Mouse (Mus musculus) lung, embryonic 15.5 days (tissue): ENCODE data around the gene Sstr2. TPM values are rescaled to one million over a fixed set of nuclear protein-coding genes. Genes with fewer than 3 reads are reported as not detected.
"Not testable (repeated sequence)": the region's sequence is repeated elsewhere in the genome, so short reads cannot be mapped to it uniquely, and the experiment has no call there.

Experiments used
- ATAC-seq: fragments of 200-750 bp; cut with Nextera tagmentation; 2 replicates; pipeline ENCODE4 v1.8.0; 2017; ENCODE audit warnings: moderate number of reproducible peaks, borderline replicate concordance; ENCODE audit not compliant: low FRiP score, low TSS enrichment; ENCODE audit errors: extremely low read depth
- H3K27ac ChIP-seq: fragments of 300-500 bp; sonication (generic); 2 replicates; pipeline ENCODE4 v1.5.1; 2015; ENCODE audit warnings: moderate library complexity, mild to moderate bottlenecking, inconsistent platforms
- H3K27me3 ChIP-seq: fragments of 300-500 bp; sonication (generic); 2 replicates; pipeline ENCODE4 v1.6.1; 2015; ENCODE audit warnings: inconsistent platforms
- H3K36me3 ChIP-seq: fragments of 300-500 bp; sonication (generic); 2 replicates; pipeline ENCODE4 v1.6.1; 2015; ENCODE audit warnings: inconsistent platforms
- H3K4me1 ChIP-seq: fragments of 300-500 bp; sonication (generic); 2 replicates; pipeline ENCODE4 v1.6.1; 2015; ENCODE audit warnings: inconsistent platforms
- H3K4me2 ChIP-seq: fragments of 300-500 bp; sonication (generic); 2 replicates; pipeline ENCODE4 v1.6.1; 2015; ENCODE audit warnings: inconsistent platforms, mild to moderate bottlenecking, moderate library complexity
- H3K4me3 ChIP-seq: fragments of 300-500 bp; sonication (generic); 2 replicates; pipeline ENCODE4 v1.5.1; 2015; ENCODE audit warnings: mild to moderate bottlenecking, inconsistent platforms
- H3K9ac ChIP-seq: fragments of 300-500 bp; sonication (generic); 2 replicates; pipeline ENCODE4 v1.6.1; 2015; ENCODE audit warnings: inconsistent platforms
- H3K9me3 ChIP-seq: fragments of 300-500 bp; sonication (generic); 2 replicates; pipeline ENCODE4 v1.6.1; 2016; ENCODE audit warnings: inconsistent platforms
- WGBS: fragments of 180-500 bp; shearing (Covaris S2); methylation state at CpG from one replicate; pipeline ENCODE4 v1.1.7; 2015; 5-methylcytosine and 5-hydroxymethylcytosine counted together
- polyA plus RNA-seq: library from polyadenylated mRNA; unstranded; fragments of >200 nt; fragmentation: Nextera tagmentation; extraction: Ambion mirVana; gene quantifications from 2 replicates; pipeline ENCODE4 v1.2.1, GENCODE M21; 2015

Sstr2 gene
- polyA plus RNA-seq, 1 experiment from 2014 or later: 3.1 TPM

DNA sequence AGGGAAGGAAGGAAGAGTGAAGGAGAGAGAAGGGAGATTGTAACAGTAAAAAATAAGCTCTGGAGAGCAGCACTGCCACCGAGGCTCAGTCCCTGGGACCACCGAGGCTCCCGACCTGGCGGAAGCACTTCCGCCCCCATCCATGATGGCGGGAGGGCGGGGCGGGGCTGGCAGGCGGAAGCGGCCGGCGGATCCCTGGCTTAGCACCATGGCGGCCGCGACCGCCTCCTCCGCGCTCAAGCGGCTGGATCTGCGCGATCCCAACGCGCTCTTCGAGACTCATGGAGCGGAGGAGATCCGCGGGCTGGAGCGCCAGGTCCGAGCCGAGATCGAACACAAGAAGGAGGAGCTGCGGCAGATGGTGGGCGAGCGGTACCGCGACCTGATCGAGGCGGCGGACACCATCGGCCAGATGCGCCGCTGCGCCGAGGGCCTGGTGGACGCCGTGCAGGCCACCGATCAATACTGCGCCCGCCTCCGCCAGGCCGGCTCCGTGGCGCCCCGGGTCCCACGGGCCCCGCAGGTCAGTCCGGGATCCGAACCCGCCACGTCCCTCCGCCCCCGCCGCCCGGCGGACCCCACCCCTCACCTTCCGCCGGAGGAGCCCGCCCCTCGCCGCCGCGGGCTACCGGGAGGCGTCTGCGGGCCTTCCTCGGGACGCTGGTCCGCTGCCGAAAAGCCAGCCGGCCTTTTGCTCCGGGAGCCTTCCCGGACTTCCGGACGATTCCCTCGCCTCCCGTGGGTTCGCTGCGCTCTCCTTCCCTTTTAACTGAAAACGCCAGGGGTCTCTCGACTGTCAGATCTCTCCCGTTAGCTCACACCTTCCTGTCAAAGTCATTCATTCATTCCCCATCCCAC, 30.4 kb downstream of the Sstr2 start, which contains the start of gene Slc39a11:
TSS of gene Slc39a11 (minus strand) at position 727 of the 858 bp plus-strand sequence.
- ATAC-seq: peak; percentile 80
- Histone ChIP-seq H3K27ac (peak within 1 kb of the TSS; percentile 85), H3K9ac (peak within 1 kb of the TSS; percentile 89), H3K4me2 (peak within 1 kb of the TSS; percentile 59), H3K36me3 (peaks cover 28% of the 10 kb centered on the region), H3K9me3 (no peaks in the 10 kb centered on the region), H3K4me3 (peak within 1 kb of the TSS; percentile 91), H3K27me3 (no peaks in the 10 kb centered on the region), H3K4me1 (peaks cover 25% of the 10 kb centered on the region)
- WGBS: under 1% methylated on average over 47 of the region's 91 CpGs

DNA sequence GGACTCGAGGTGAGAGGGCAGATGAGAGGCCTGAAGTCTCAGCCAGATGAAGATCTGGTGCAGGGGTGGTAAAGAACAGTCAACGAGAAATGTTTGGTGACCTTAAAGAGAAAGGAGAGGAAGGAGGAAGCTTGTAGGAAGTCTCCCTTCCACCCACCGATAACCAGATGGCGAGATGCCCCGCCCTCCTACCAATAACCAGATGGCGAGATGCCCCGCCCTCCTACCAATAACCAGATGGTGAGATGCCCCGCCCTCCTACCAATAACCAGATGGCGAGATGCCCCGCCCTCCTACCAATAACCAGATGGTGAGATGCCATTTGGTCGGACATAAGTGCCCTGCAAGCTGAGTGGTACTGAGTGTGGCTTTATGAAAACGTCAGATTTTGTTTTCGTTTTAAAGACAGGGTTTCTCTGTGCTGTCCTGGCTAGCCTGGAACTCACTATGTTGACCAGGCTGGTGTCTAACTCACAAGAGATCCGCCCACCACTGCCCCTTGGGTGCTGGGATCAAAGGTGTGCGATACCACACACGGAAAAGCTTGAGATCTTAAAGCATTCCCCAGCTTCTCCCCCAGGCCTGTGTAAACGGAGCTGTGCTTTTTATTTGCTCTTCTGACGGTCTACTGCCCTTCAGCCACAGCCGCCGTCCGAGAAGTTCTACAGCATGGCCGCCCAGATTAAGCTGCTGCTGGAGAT, 32.2 kb downstream of the Sstr2 start:
- no peak for ATAC-seq
- Histone ChIP-seq H3K4me3 (no peak overlapping the region), H3K9ac (no peak overlapping the region), H3K9me3 (no peaks in the 10 kb centered on the region), H3K27me3 (no peaks in the 10 kb centered on the region), H3K27ac (peak overlapping the region; percentile 22), H3K36me3 (peaks cover 46% of the 10 kb centered on the region), H3K4me1 (peaks cover 25% of the 10 kb centered on the region), H3K4me2 (no peak overlapping the region)
- WGBS: 54% methylated on average over 22 of the region's 22 CpGs

- no peaks in the 10 kb centered on the region for H3K9me3 ChIP-seq
- peaks cover 25% of the 10 kb centered on the region for H3K4me1 ChIP-seq
- no peak overlapping the region for H3K9ac ChIP-seq
- H3K27ac ChIP-seq: peak overlapping the region; percentile 22; the same call in 1 of the 2 replicates
- H3K4me3 ChIP-seq: no peak overlapping the region
- H3K4me2 ChIP-seq: no peak overlapping the region
- WGBS: 33% methylated on average over 8 of the region's 8 CpGs
- no peak for ATAC-seq
- no peaks in the 10 kb centered on the region for H3K27me3 ChIP-seq
- H3K36me3 ChIP-seq: peaks cover 51% of the 10 kb centered on the region
These were observed 32.7 kb downstream of the Sstr2 start for GRCm38 (mm10) chr11:113651907-113652273.

DNA sequence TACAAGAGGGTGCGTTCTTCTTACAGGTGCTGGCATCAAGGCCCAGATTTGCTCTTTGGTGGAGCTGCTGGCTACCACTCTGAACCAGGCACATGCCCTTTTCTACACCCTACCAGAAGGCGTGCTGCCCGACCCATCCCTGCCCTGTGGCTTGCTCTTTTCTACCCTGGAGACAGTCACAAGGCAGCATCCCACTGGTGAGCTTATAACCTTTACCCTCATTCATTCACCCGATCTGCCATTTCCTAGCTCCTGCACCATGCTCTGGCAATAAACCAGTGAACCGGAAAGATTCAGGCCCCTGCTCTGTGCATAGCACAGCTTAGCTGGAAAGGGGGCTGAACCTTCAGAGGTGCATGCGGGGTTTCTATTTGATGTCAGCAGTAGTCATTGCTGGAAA, 33.4 kb downstream of the Sstr2 start:
- H3K9ac ChIP-seq: no peak overlapping the region
- H3K36me3 ChIP-seq: peaks cover 58% of the 10 kb centered on the region
- WGBS: 88% methylated on average over 6 of the region's 6 CpGs
- H3K27me3 ChIP-seq: no peaks in the 10 kb centered on the region
- H3K27ac ChIP-seq: no peak overlapping the region
- no peak for ATAC-seq
- peaks cover 25% of the 10 kb centered on the region for H3K4me1 ChIP-seq
- no peak overlapping the region for H3K4me3 ChIP-seq
- H3K4me2 ChIP-seq: no peak overlapping the region
- H3K9me3 ChIP-seq: no peaks in the 10 kb centered on the region

DNA sequence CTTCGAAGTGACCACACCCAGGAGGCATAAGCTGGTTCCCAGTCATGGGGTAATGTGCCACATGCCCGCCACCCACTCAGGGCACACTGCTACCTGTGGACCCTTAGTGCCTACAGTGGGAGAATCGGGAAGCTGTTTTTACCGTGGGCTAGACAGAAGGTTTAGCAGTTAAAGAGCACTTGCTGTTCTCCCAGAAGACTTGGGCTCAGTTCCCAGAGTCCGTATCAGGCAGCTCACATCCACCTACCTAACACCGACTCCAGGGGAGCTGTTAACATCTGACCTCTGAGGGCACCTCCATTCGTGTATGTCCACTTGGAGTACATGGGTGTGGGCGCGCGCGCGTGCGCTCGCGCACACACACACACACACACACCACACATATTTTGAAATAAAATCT, 35.0 kb downstream of the Sstr2 start:
- Histone ChIP-seq H3K36me3 (peaks cover 73% of the 10 kb centered on the region), H3K4me3 (no peak overlapping the region), H3K27me3 (no peaks in the 10 kb centered on the region), H3K4me2 (no peak overlapping the region), H3K27ac (no peak overlapping the region), H3K9ac (no peak overlapping the region), H3K9me3 (no peaks in the 10 kb centered on the region), H3K4me1 (peaks cover 16% of the 10 kb centered on the region)
- WGBS: 93% methylated on average over 15 of the region's 15 CpGs
- ATAC-seq: no peak

GRCm38 (mm10) chr11:113654561-113655270, 35.6 kb downstream of the Sstr2 start:
- Histone ChIP-seq H3K27ac (no peak overlapping the region), H3K4me2 (no peak overlapping the region)

GRCm38 (mm10) chr11:113656511-113656932, 37.4 kb downstream of the Sstr2 start:
- H3K4me2 ChIP-seq: no peak overlapping the region
- peaks cover 94% of the 10 kb centered on the region for H3K36me3 ChIP-seq
- H3K4me1 ChIP-seq: 0 out of 2 replicates have a peak, but pooled peaks cover 3% of the 10 kb centered on the region
- H3K9me3 ChIP-seq: no peaks in the 10 kb centered on the region
- H3K27ac ChIP-seq: no peak overlapping the region
- 80% methylated on average over 8 of the region's 8 CpGs for WGBS
- H3K27me3 ChIP-seq: no peaks in the 10 kb centered on the region
- H3K9ac ChIP-seq: no peak overlapping the region
- ATAC-seq: no peak
- no peak overlapping the region for H3K4me3 ChIP-seq

More at GRCm38 (mm10) chr11:113654561-113655270, 35.6 kb downstream of the Sstr2 start:
- Histone ChIP-seq H3K4me3 (no peak overlapping the region), H3K4me1 (peaks cover 16% of the 10 kb centered on the region), H3K27me3 (no peaks in the 10 kb centered on the region), H3K9ac (no peak overlapping the region), H3K9me3 (no peaks in the 10 kb centered on the region), H3K36me3 (peaks cover 79% of the 10 kb centered on the region)
- ATAC-seq: no peak
- WGBS: 73% methylated on average over 18 of the region's 18 CpGs

DNA sequence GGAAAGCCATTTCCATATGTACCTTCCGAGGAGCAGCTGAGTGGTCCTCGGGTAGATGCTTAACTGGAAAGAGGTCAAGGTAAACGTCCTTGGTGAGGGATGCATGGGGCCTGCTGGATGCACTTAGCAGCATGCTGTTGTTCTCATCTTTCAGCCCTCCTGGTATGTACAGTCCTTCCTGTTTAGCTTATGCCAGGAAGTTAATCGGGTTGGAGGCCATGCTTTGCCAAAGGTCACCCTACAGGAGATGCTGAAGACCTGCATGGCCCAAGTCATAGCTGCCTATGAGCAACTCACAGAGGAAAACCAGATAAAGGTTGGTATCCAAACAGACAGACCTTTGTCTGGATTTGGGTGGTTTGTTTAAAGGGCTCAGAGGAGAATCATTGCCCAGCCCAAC, 38.1 kb downstream of the Sstr2 start:
- no peak overlapping the region for H3K9ac ChIP-seq
- H3K4me3 ChIP-seq: no peak overlapping the region
- WGBS: 46% methylated on average over 4 of the region's 4 CpGs

DNA sequence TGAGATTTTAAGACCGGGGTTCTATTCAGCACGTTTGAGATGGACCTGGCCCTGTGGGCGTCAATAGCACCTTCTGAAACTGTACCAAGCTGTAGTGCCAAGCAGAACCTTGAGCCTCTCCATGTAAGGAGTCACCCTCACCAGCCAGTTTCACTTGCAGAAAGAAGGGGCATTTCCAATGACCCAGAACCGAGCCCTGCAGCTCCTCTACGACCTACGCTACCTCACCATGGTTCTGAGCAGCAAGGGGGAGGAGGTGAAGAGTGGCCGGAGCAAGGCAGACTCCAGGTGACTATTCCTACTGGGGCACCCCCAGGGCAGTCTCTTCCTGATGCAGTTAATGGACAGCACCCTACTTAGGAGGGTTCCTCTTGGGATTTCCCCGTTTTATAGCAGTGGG, 39.2 kb downstream of the Sstr2 start:
- Histone ChIP-seq H3K9ac (no peak overlapping the region), H3K27me3 (no peaks in the 10 kb centered on the region), H3K4me1 (no peaks in the 10 kb centered on the region), H3K4me3 (no peak overlapping the region), H3K27ac (no peak overlapping the region), H3K4me2 (no peak overlapping the region), H3K36me3 (peaks cover 91% of the 10 kb centered on the region), H3K9me3 (no peaks in the 10 kb centered on the region)
- ATAC-seq: no peak
- 86% methylated on average over 8 of the region's 8 CpGs for WGBS

More for the DNA sequence above, 38.1 kb downstream of the Sstr2 start:
- no peak overlapping the region for H3K27ac ChIP-seq
- H3K4me2 ChIP-seq: no peak overlapping the region
- no peaks in the 10 kb centered on the region for H3K27me3 ChIP-seq
- H3K4me1 ChIP-seq: no peaks in the 10 kb centered on the region
- peaks cover 96% of the 10 kb centered on the region for H3K36me3 ChIP-seq
- ATAC-seq: no peak
- H3K9me3 ChIP-seq: no peaks in the 10 kb centered on the region

DNA sequence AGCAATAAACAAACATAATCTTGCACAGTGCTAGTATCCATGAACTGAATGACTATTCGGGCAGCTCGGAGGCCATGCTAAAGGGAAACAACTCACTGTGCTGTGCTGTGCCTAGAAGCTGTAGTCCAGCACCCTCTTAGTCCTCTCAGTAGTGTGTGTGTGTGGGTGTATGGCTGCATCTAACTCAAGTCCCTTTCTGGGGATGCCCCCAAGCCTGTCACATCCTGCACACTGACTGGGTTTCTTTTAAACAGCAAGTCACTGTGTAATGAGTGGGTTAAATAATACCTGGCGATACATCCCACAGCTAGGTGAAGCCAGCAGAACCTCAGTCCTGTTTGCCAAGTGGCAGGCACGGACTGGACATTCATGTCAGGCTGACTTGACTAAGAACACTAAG, 39.6 kb downstream of the Sstr2 start:
- Histone ChIP-seq H3K27me3 (no peaks in the 10 kb centered on the region), H3K9ac (no peak overlapping the region), H3K36me3 (peaks cover 91% of the 10 kb centered on the region), H3K9me3 (no peaks in the 10 kb centered on the region), H3K4me2 (no peak overlapping the region), H3K4me1 (no peaks in the 10 kb centered on the region), H3K27ac (no peak overlapping the region), H3K4me3 (no peak overlapping the region)
- no peak for ATAC-seq
- 73% methylated on average over 4 of the region's 4 CpGs for WGBS

DNA sequence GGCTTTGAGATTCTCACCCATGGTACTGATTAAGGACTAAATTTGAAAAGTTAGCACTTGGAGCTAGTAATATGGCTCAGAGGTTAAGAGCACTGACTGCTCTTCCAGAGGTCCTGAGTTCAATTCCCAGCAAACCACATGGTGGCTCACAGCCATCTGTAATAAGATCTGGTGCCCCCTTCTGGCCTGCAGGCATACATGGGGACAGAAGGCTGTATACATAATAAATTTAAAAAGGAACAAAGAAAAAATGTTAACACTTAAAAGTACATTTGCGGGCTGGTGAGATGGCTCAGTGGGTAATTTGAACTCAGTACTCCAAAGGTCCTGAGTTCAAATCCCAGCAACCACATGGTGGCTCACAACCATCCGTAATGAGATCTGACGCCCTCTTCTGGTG, 41.1 kb downstream of the Sstr2 start:
- H3K4me3 ChIP-seq, H3K27me3 ChIP-seq, H3K9me3 ChIP-seq, H3K27ac ChIP-seq, H3K4me1 ChIP-seq, ATAC-seq, H3K4me2 ChIP-seq, H3K9ac ChIP-seq: not testable (repeated sequence)
- H3K36me3 ChIP-seq: peaks cover 84% of the 10 kb centered on the region
- WGBS: 98% methylated on average over 3 of the region's 3 CpGs
